Mouse (Mus musculus): ENCODE measurements around the gene Gstcd. TPM values are rescaled to one million over a fixed set of nuclear protein-coding genes. Genes with fewer than 3 reads are reported as not detected.

Gene Gstcd
- total RNA-seq (2021) = 10 to 100 TPM; 21.1 to 23.0 TPM
- long read RNA-seq, experiment 1, partial matches to known transcripts = 0 of 9 reads
- long read RNA-seq, experiment 1, other reads (novel, unspliced or antisense) = 6 of 9 reads
- long read RNA-seq, experiment 2, transcript Gstcd-201 (12 exons, 3,503 nt) = major isoform, 10 of 19 reads
- long read RNA-seq, experiment 2, partial matches to known transcripts = 4 of 19 reads
- long read RNA-seq, experiment 2, other reads (novel, unspliced or antisense) = 5 of 19 reads

DNA sequence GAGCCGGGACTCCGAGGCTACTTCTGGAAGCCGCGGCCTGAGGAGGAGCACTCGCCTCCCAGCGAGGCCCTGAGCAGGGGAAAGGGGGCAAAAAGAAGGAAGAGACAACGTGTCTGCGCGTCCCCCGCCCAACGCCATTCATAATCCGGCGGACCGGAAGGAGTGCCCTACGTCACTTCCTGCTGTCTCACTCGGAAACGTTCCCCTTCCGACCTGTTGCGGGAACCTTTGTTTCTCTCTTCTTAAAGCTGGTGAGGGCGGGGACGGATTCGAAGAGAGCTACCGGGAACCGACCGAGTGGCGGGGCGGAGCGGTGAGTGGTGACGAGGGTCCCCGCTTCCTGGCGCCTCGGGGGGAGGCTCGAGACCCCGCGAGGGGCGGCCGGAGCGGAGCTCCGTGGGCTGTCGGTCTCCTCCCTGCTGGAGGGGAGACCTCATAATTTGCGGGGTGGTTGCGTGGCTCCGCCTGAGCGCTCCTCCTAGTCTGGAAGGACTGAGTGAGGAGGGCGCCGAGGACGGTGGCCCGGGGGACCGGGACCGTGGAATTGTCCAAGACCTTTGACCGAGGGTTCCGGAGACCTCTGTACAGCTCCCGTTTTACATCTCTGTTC is at the start of gene Gstcd, which contains the start of gene Ints12:
Gene Gstcd, minus strand, starts transcription at position 370 of the 610 bp plus-strand sequence.
Gene Ints12, plus strand, starts transcription at position 177 of the 610 bp plus-strand sequence.
- DNase-seq (ENCODE audit: low spot score in 2 of 2) = peak; percentile 82 to 83

DNA sequence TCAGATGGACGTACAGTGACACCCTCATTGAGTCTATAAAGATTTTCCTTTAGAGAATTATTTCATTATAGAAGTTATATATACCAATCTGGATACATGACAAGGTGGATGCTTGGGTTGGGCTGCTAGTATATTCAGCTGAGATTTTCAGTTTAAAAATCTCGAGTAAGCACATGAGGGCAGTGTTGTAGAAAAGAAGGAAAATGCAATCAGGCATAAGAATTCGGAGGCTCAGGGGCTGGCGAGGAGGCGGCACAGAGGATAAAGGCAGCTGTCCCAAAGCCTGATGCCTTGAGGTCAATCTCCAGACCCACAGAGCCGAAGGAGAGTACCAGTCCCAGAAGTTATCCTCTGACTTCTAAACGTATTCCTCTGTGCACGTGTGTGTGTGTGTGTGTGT is 40.8 kb upstream of the Gstcd start:
- no peak for DNase-seq (ENCODE audit: low spot score in 2 of 2)

DNA sequence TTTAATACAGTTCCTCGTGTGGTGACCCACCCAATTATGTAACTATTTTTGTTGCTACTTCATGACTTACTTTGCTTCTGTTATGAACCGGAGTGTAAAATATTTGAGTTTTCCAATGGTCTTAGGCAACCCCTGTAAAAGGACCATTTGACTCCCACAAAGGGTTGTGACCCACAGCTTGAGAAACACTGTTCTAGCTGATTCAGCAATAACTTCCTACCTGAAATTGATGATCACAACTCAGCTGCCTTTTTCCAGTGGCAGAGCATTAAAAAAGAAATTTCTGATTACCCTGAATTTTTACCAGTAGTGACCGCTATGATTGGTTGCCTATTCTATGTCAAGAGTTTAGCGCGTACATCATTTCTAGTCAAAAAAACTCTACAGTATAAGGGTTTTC is 39.5 kb upstream of the Gstcd start:
- DNase-seq (ENCODE audit: low spot score in 2 of 2) = no peak

DNA sequence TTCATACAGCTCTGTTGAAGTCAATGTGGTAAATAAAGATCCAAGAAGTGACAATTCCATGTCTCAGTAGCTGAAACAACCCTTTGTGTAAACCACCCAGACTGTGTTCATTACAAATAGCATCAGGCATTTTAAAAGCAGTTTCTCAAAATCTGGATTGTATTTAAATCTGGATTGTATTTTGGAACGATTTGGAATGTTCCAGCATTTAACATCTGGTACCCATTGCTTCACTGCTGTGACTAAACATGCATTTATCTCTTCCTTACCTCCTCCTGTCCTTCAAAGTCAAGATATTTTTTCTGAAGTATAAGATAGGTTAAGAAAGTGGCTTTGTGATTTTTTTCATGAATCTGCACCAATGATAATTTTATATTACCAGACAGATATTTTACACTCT is 21.4 kb upstream of the Gstcd start:
- no peak for DNase-seq (ENCODE audit: low spot score in 2 of 2)

DNA sequence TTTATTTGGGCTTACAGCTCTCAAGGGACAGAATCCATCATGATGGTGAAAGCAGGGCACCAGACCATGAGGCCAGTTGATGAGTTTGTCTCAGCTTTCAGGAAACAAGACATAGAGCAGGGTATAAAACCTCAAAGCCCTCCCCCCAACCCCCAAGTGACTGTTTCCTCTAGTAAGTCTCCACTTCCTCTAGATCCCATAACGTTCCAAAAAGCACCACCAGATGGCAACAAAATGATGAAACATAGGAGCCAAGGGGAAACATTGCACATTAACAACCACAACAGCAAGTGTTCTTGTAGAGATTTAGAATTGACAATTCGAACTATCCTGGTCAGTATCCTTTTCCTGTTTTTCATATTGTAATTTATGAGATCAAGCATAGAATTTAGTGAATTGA is 19.9 kb upstream of the Gstcd start:
- DNase-seq (ENCODE audit: low spot score in 2 of 2) = no peak

DNA sequence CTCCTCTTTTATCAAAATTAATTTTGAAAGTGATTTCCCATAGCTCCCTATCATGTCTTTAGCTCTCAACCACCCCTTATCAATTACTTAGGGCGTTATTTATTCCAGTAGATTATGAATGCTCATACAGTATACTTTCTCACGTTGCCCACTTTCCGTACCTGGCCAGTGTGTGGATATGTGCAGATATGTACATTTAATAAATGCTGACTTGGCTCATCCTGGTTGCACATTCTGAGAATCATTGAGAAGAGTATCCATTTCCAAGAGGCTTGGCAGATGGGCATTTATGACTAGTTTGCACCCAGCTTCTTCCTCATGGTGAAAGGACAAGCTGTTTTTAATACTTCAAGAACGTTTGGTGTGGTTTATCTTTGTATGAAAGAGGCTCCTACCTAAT is 18.0 kb upstream of the Gstcd start:
- no peak for DNase-seq (ENCODE audit: low spot score in 2 of 2)

DNA sequence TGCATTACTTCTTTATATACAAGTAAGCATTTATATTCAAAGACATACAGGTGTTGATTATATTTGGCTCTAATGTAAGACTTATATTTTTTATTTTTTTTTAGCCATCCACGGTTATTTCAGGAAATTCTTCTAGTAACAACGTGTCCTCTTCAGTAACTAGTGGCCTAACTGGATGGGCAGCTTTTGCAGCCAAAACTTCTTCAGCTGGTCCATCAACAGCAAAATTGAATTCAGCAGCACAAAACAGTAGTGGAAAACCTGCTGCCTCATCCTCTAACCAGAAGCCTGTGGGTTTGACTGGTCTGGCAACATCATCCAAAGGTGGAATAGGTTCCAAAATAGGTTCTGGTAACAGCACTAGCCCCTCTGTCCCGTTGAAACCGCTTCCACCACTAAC is 16.9 kb upstream of the Gstcd start:
- DNase-seq (ENCODE audit: low spot score in 2 of 2) = no peak

DNA sequence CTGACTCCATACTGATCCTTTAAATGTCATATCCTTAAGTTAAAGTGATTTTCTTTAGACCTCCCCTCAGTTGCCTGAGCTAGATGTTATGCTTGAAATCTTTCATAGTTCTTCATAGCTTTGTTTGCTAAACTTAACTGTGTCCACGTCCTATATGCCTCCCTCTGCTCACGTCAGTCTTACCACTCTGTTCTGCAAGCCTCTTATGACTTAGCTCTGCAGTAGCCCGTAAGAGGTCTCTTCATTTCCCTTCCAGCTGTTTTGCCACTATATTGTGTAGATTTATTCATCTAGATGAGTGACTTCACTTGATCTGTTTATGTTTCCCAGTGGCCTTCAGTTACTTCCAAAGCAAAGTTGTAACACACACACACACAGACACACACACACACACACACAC is 12.6 kb upstream of the Gstcd start:
- no peak for DNase-seq (ENCODE audit: low spot score in 2 of 2)

DNA sequence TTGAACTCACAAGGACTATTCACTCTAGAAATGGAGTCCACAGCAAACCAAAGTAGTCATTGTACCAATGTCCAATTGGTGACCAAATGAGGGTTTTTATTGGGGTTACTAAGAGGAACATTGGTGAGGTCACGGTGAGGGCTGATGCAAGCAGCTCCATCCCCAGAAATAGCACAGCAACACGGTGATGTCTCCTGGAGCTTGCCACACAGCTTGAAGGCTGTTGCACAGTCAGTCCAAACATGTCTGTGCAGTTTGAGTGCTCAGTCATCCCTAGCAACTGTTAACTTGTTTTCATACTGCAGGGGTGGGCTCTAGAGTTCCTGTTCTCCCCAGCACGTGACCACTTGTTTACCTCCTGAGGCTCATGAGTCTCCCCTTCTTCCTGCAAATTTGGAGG is 11.9 kb upstream of the Gstcd start:
- no peak for DNase-seq (ENCODE audit: low spot score in 2 of 2)

DNA sequence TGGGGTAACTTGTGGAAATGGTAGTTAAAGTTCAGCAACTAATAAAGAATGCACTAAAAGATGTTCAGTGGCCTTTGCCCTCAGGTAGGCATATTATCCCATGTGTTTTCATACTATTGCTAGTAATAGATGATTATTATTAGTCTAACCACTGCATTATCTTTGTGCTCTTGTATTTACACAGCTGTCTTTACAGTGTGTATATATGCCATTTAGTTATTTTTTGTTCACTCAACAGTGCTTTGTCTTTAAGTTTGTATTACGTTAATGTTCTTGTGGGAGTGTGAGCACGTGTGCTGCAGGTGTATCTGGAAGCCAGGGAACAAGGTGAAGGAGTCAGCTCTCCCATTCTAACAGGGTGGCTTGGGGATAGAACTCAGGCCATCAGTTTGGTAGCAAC is 7.1 kb upstream of the Gstcd start:
- no peak for DNase-seq (ENCODE audit: low spot score in 2 of 2)

DNA sequence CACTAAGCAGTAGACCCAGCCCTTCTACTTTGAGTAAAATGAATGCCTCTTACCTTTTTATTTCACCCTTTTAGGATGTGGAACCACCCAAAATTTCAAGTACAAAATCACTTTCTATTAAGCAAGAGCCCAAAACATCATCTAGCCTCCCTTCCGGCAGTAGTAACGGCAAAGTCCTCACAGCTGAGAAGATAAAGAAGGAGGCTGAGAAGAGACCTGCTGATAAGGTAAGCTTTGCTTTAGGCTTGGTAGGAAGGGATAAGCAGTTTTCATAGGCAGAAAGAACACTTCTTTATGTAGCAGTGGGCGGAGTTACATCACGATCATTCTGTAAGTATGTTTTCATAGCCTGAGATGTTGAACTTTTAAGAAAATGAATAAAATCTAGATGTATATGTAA is 6.5 kb upstream of the Gstcd start:
- DNase-seq (ENCODE audit: low spot score in 2 of 2) = no peak

DNA sequence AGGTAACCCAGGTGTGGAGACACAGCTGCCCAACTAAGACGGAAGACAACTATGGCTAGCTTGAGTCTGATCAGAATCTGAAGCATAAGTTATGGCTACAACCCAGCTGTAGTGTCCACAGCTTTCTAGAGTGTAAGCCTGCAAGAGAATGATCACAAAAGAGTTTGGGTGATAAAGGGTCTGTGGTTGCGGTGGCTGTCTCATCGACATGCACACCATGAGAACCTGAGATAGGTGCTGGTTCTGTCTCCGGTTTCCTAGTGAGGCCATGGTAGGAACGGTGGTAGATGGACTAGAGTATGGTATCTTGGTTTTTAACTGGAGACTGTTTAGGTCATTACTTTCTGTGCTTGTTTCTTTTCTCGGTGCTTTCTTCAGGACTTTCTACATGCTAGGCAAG is 6.1 kb upstream of the Gstcd start:
- no peak for DNase-seq (ENCODE audit: low spot score in 2 of 2)

DNA sequence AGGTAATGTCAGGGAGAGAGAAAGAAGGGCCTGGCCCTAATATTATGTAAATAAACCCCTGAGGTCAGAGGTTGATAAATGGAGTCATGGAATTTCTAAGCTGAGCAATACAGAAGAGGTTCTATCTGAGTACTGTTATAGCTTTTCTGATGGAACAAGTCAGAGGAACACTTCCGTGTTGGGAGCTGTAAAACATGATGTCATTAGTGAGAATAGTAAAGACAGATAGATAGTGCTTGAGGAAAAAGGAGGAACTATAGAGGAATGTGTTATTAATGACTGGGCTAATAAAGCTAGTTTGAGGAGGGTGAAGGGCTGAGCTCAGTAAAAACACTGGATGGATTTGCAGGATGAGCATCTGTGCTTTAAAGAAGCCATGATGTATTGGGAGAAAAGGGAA is 2.5 kb upstream of the Gstcd start:
- no peak for DNase-seq (ENCODE audit: low spot score in 2 of 2)

DNA sequence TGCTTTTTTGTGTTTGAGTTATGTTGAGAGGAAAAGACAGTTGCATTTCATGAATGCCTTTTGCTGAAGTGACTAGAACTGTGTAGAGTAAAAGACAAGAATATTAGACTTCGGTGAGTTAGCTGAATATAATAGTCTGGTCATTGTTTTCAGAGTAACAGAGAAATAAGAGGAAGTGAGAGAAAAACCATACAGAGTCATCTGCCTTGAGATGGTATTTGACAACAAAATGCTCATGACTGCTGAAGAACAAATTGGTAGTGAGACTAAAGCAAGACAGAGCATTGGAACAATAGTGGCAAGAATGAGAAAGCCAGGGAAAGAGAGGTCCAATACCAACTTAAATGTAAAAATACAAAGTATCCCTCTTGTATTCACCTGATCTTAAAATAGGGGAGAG is 1.1 kb upstream of the Gstcd start:
- DNase-seq (ENCODE audit: low spot score in 2 of 2) = no peak

DNA sequence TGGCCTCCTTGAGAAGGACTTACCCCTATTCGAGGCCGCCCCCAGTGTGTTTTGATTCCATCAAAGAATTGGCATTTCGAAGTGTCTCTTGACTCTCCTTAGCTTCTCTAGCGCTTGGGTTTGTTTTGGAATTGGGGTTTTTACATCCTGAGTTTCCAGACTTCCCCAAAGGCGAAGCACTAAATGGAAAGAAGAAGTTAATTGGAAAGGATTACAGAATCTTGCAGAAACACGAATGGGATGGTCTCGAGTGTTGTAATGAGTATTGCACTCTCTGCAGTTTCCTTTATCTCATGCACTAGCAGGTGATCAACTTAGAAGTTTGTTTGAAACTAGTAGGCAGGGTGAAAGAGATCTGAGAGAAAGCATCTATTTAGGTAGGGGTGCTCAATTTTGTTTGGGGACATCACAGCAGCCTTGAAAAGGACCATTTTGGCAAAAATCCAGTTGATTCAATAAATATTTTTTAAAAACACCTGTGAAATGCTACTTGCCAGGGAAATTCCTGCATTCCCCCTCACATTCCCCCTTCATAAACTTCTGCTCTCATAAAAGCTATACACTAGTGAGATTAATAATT is 531 bp upstream of the Gstcd start:
- no peak for DNase-seq (ENCODE audit: low spot score in 2 of 2)

DNA sequence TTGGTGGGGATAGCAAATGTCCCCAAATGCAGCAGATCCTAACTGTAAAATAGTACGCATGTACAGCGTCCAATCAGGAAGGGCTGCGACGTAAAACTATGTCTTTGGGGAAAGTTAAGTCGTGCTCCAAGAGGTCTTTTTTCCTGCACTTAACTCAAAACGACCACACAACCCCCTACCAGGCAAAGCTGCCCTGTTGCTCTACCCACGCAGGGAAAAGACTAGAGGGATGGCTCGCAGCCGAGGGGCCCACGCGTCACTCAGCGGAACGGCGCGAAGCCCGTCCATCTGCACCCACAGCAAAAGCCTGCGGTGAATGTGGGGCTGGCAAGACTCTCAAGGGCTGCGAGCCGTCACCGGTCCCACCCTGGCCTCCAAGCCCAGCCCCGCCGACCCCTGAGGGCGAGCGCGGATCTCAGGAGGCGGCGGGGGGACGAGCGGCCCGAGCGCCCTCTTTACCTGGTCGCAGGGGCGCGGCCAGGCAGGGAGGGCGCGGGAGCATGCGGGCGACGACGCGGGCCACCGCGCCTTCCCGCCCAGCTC is 641 bp downstream of the Gstcd start:
- DNase-seq (ENCODE audit: low spot score in 2 of 2) = peak in 1 of 2 experiments; percentile 25

DNA sequence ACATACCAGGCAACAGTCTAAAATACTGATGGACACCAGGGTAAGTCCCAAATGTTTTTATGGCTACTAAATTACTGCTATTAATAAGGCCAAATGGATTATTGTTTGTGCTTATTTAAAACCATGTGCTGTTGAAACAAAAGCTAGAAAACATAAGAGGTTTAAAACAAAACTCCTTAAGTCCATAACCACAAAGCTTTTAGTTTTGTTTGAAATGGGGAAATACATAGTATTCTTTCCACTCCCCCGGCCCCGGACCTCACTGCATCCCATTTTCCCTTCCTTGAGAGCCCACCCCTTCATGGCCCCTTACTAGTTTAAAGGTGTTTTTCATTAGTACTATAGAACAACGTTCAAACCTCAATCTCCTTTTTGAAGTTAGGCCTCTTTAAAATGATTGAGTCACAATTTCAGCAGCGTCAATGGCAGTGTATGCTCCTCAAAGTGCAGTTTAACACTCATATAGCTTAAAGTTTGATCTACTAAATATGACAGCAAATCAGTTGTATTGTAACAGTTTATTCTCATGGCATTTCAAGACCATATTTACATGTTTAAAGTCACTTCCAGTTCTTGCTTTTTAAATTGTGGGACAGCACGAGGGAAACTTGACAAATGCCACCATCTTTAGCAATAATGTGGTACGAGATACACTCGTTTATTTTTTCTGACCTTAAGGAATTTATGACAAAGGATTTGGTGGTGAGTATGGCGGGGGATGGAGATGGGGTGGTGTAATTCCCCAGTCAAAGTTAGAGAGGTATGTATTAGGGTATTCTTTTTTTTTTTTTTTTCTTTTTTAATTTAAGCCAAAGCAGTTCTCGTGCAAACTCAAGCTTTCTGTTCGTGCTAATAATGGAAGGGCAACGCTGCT is 1.3 kb downstream of the Gstcd start:
- DNase-seq (ENCODE audit: low spot score in 2 of 2) = no peak

DNA sequence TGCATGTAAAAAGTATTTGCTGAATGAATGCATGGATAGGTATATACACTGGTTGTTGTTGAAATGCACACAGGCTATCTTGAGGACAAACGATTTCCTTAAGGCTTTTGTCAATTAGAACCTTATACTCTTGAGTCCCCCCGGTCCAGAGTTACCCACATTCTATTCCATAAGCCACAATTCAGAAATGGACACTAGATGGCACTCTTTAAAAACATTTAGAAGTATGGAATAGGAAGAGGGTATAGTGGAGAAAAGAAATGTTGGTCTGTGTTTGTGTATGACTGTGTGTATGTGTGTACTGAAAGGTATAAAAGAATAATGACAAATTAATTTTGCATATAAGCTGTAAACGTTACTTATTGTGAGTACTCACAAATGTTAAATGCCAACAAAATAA is 6.0 kb downstream of the Gstcd start:
- DNase-seq (ENCODE audit: low spot score in 2 of 2) = no peak

DNA sequence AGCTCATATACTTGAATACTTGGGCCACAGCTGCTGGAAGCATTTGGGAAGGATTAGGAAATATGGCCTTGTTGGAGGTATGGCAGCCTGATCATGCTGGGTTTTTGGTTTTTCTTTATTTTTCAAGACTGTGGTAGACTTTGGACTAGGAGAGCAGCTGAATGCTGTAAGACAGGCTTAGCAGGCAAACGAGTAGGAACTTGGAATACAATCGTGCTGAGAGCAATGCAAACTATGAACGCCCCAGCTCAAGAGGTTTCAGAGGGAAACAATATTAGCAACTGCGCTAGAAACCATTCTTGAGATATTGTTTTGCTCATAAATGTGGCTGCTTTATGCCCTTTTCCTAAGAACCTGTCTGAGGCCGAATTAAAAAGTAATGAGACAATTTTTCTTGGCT is 9.1 kb downstream of the Gstcd start:
- DNase-seq (ENCODE audit: low spot score in 2 of 2) = no peak

DNA sequence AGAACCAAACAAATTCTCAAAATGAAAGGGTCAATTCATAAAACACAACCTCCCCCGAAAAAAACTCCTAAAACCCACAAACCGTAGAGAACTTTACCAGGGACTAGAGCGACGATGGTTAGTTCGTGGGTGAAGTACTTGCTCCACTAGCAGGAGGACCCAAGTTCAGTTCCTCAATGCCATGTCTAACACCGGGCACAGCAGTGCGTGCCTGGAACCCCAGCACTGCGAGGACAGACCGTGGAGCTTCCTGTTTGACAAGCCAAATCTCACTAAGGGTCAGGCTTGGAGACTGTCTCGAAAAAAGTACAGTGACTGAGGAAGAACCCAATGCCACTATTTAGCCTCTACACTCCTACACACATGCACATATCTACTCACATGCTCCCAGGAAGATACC is 16.3 kb downstream of the Gstcd start:
- no peak for DNase-seq (ENCODE audit: low spot score in 2 of 2)

DNA sequence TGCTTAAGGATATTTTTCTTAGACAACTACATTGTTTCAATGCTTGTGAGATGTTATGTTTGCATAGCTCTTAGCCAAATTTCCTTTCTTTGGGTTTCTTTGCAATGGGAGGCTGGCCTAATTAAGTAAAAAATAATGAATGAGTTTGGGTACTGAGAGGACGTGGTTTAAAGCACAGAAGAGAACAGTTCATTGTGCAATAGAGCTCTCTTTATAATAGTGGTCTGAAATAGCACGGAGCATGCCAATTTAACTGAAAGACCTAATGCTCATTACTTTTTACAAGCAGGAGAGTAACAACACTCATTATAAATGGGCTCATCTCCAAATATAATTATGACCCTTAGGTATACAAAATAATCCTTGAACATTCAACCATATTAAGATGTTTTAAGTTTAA is 39.8 kb downstream of the Gstcd start:
- DNase-seq (ENCODE audit: low spot score in 2 of 2) = no peak

Data from adrenal gland, postnatal 4 days (tissue).